Mouse (Mus musculus): Measurements from ENCODE around the gene Olfr127. TPM values are rescaled to one million over a fixed set of nuclear protein-coding genes. Genes with fewer than 3 reads are reported as not detected.

The Olfr127 gene
- polyA plus RNA-seq (2012; rRNA removed; ENCODE audit: low replicate concordance) = not detected in 2 replicates

DNA sequence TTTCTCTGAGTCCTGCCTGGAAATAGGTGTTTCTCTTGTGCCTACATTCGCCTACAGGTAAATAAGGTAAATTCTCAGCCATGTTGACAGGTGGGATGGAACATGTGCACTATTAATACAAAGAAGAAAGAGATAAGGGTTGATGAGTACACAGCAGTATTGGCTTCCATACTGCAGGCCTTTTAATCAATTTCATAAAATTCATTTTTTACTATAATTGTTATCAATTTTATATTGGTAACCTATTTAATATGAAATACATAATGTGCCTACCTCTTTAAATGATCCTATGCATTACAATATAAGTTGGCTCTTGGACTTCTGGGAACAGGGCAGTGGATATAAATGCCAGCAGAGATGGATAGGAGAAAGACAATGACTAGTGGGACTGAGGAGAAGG lies at the start of gene Olfr127:
Gene Olfr127, plus strand, starts transcription at position 301 of the 400 bp plus-strand sequence.

GRCm38 (mm10) chr17:37920248-37920647 lies 20.0 kb downstream of the Olfr127 start, which contains the start of gene Olfr128:
TSS of gene Olfr128 (plus strand) at chr17:37920548.

GRCm38 (mm10) chr17:37952979-37953378 lies 52.7 kb downstream of the Olfr127 start, which contains the start of gene Olfr761:
TSS of gene Olfr761 (minus strand) at chr17:37953079.

Other genes starting within 250 kb of the Olfr127 start
- gene Olfr117, start 236.7 kb upstream of the Olfr127 start, polyA plus RNA-seq (2012; rRNA removed; ENCODE audit: low replicate concordance) = not detected in 2 replicates
- not detected in 2 replicates for gene Olfr118, start 233.4 kb upstream of the Olfr127 start, polyA plus RNA-seq (2012; rRNA removed; ENCODE audit: low replicate concordance)
- gene Olfr119, start 203.9 kb upstream of the Olfr127 start, polyA plus RNA-seq (2012; rRNA removed; ENCODE audit: low replicate concordance) = not detected in 2 replicates
- gene Olfr120, start 178.6 kb upstream of the Olfr127 start, polyA plus RNA-seq (2012; rRNA removed; ENCODE audit: low replicate concordance) = not detected in 2 replicates
- not detected in 2 replicates for gene Olfr121, start 151.6 kb upstream of the Olfr127 start, polyA plus RNA-seq (2012; rRNA removed; ENCODE audit: low replicate concordance)
- gene Olfr122, start 131.8 kb upstream of the Olfr127 start, polyA plus RNA-seq (2012; rRNA removed; ENCODE audit: low replicate concordance) = not detected in 2 replicates
- not detected in 2 replicates for gene Olfr123, start 106.9 kb upstream of the Olfr127 start, polyA plus RNA-seq (2012; rRNA removed; ENCODE audit: low replicate concordance)
- gene Olfr124, start 100.5 kb upstream of the Olfr127 start, polyA plus RNA-seq (2012; rRNA removed; ENCODE audit: low replicate concordance) = not detected in 2 replicates
- gene Olfr125, start 67.5 kb upstream of the Olfr127 start, polyA plus RNA-seq (2012; rRNA removed; ENCODE audit: low replicate concordance) = not detected in 2 replicates
- not detected in 2 replicates for gene Olfr126, start 53.0 kb upstream of the Olfr127 start, polyA plus RNA-seq (2012; rRNA removed; ENCODE audit: low replicate concordance)
- gene Olfr128, start 20.1 kb downstream of the Olfr127 start, polyA plus RNA-seq (2012; rRNA removed; ENCODE audit: low replicate concordance) = not detected in 2 replicates
- not detected in 2 replicates for gene Olfr761, start 52.6 kb downstream of the Olfr127 start, polyA plus RNA-seq (2012; rRNA removed; ENCODE audit: low replicate concordance)
- gene Olfr129, start 159.6 kb downstream of the Olfr127 start, polyA plus RNA-seq (2012; rRNA removed; ENCODE audit: low replicate concordance) = not detected in 2 replicates
- not detected in 2 replicates for gene Olfr130, start 163.5 kb downstream of the Olfr127 start, polyA plus RNA-seq (2012; rRNA removed; ENCODE audit: low replicate concordance)
- gene Olfr131, start 188.3 kb downstream of the Olfr127 start, polyA plus RNA-seq (2012; rRNA removed; ENCODE audit: low replicate concordance) = not detected in 2 replicates
- gene Olfr132, start 234.1 kb downstream of the Olfr127 start, polyA plus RNA-seq (2012; rRNA removed; ENCODE audit: low replicate concordance) = not detected in 2 replicates
- not detected in 2 replicates for gene Olfr133, start 244.8 kb downstream of the Olfr127 start, polyA plus RNA-seq (2012; rRNA removed; ENCODE audit: low replicate concordance)

All from subcutaneous adipose tissue, adult 2 months (tissue).